Mouse (Mus musculus) adrenal gland, postnatal 4 days (tissue): Measurements from ENCODE around the gene Fam180a. TPM values are rescaled to one million over a fixed set of nuclear protein-coding genes. Genes with fewer than 3 reads are reported as not detected.

ENCODE experiments used
- DNase-seq, 2 experiments: peaks; one replicate each; pipeline ENCODE4 v3.0.0; 2021 to 2022; ENCODE audit warnings: low spot score in 2 of 2, mixed read lengths in 2 of 2
- total RNA-seq, 2 experiments: library from RNA; stranded (reverse); gene quantifications; 2 replicates each; pipeline ENCODE4 v1.2.3; 2021

Fam180a gene
- total RNA-seq, 2 experiments from 2014 or later: 0.68 to 1.3 TPM

DNA sequence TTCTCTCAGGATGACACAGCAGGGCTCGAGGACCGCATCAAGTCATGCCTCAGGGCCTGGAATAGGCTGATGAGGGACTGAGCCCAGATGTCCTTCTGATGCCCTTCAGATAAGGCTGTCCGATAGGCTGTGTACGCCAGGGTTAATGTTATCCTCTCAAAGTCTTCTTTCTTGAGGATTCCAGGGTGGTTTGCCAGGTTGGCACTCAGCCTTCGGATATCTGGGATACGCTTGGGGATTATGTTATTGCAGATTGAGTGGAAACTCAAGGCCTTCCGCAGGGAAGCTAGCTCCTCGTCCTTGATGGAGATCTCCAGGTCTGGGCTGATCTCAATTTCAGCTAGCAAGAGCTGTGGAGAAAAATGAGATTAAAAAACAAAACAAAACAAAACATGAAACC is 12.4 kb downstream of the Fam180a start:
- no peak for DNase-seq

DNA sequence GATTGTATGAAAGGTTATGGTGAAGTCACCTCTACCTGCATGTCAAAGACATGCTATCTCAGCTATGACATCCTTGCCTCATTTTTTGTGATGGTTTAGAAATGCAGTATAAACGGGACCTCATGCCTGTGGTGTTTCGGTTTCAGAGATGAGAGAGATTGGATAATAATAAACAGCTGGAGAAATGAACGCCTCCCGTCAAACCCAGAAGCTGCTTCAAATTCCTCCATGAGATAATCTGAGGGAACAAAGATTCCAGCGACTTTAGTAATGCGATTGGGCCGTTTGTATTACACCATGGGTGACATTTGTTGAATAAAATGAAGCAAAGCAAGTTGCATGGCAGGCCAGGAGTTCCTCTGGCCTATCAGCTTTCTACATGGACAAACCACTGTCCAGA is 16.5 kb downstream of the Fam180a start:
- DNase-seq: no peak

DNA sequence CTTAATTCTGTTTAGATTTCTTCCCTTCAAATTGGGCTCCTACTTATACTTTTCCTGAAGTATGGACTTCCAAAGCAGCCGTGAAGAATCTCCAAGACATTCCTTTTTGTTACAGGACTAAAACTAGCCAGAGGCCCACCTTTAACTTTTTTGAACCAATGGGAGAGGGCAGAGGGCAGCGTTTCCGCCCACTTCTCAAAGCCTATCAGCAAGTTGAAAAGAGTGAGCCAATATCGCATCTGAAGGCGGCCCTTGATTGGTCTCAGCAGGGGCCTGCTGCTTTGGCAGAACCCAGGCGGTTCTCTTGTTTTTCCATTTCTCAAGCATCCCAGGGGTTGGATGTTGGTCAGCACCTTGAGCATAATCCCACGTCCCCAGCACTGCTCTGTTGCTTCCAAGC is 17.9 kb downstream of the Fam180a start, which contains the start of gene Slc13a4:
Gene Slc13a4, minus strand, starts transcription at position 95 of the 400 bp plus-strand sequence.
- DNase-seq: no peak

DNA sequence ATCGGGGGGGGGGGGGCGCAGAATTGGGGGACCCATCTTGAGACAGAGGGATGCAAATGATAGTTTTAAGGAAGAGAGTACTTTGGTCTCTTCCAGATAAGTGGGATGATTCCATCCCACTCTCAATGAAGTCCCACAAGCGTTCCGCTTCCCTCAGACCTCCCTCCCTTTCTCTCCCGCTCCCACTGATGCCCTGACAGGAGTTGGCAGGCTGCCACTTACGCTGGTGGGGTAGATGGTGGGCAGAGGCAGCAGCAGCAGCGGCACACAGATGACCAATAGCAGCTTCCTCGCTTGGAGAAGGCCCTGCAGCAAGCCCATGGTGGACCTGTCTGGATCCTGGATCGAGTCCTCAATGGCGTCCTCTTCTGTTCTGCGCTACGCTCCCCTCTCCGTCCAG is 18.8 kb downstream of the Fam180a start:
- DNase-seq: no peak

DNA sequence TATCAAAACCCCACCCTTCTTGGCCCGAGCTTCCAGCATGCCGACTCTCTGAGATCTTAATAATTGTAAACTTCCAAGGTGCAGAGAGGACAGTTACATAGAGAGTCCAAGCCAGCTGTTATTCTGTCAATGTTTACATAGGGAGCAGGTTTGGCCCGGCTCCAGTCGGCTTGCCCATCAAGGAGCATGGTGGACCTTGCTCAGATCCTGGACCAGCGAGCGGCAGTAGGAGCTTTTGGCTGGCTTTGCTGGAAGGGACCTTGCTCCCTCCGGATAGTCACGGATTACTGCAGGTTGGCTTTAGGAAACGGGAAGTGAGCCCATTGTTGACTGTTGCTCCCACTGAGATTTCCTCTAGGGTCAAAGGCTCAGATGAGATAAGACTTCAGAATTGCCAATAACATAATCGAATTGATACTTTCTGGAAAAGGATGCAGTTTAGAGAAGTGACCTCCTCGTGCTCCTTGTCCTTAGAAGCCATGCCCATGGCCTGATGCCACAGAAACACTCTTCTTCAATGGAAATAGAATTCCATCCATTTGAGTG is 22.5 kb downstream of the Fam180a start:
- no peak for DNase-seq

DNA sequence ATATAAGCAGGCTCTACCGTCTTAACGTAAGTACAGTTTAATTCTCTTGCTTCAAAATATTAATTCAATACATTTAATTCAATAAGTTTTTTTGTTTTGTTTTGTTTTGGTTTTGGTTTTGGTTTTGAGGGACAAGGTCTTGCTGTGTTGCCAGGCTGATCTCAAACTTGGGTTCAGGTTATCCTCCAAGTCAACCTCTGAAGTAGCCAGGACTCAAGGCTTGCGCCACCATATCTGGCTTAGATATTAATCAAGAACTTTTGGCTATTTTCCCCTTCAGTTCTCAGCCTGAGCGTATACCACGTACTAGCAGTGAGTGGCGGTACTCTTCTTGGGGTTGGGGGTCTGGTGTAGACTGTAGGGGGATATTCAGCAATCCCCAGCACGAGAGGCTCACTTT is 23.4 kb downstream of the Fam180a start:
- DNase-seq: no peak

DNA sequence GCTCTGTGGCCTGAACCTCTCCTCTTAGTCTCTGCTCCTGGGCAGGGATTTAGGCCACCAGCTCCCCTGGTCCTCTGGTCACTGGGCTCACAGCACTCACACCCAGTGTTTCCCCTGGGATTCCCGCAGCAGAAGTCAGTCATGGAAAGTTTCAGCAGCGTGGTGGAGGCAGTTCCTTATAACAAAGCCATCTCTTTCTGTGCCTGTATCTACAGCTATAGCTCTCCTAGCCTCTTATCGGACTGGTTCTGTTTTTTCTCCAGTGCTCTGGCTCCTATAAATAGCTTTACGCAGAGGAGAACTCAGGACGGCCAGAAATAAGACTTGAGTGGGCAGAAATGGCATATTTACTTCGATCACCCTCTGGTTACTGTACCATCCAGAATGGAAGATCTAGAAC is 27.6 kb downstream of the Fam180a start:
- DNase-seq: no peak

DNA sequence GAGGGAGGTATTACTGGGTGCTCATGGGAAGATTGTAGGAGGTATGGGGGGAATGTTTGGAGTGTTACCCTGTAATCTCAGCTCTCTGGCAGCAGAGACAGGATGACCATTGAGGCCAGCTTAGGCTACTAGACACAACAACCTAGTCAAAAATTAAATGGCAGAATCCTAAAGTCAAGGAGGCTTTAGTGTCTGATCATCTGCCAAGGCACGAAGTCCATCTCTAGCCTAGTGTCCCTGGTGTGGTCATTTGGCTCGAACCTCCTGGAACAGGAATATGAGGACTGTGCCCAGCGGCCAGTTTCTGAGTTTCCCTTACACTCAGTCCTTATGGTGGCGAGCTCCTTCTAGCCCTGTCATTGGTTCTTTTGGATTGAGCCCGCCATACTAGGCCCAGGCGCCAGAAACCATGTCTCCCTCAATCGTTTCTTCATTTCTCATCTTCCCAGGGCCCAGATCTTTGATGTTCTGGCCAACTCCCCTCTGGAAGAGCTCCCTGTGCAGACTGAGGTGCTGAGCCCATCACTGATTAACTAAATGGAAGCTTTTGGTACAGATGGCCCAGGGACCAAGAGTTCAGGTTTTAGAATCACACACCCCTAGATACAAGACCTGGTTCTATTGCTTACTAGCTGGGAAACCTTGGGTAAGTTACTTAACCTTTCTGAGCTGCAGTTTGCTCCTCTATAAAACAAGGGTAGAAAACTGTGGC is 28.3 kb downstream of the Fam180a start:
- no peak for DNase-seq

DNA sequence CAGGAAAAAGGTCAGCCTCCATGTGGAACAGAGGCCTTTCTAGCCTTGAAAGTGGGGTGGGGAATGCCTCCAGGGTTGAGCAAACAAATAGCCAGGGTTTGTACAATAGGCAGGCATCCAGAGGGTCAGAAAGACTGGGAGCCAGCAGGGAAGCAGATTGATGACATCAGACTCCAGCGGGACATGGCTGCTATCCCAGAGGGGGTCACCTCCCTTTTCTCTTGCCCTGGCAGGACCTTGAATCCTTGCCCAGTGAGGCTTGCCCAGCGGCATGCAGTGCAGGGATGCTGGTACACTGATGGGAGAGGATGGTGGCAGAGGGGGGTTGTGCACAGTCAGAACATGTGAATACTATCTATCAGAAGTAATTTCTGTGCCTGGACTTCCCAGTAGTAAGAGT is 28.9 kb downstream of the Fam180a start:
- peak; percentile 12 to 37 for DNase-seq

DNA sequence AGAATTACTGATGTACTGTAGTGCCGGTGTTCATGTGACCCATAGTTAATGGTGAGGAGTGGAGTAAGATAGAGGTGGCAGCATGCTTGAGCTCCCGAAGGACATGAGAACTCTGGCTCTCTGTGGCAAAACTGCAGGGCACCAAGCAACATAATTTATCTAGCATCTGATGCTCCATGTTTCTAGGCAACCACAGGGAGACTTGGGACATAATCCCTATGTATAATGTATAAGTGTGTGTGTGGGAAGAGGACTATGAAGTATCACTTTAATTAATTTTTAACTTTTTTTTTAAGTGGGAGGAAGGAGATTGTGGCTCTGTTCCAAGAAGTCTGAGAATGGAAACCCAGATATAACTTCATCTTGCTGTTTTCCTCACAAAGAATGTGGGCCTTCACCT is 31.0 kb downstream of the Fam180a start:
- no peak for DNase-seq

DNA sequence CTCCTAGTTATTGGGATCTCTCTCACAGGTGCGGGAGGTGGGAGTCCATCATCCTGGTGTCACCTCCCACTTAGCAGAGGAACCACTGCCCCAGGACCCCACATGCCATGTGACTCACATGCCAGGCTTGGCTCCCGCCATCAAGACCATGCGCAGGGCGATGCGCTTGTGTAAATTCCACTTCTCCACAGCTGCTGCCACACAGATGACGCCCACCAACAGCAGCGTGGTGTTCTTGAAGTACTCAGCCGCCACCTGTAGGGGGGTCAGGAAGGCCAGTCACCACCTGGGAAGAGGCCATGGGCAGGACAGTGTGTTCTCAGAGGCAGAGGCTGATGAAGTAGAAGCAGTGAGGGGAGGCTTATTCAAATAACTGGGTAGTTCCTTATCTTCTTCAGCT is 36.3 kb downstream of the Fam180a start:
- DNase-seq: no peak

DNA sequence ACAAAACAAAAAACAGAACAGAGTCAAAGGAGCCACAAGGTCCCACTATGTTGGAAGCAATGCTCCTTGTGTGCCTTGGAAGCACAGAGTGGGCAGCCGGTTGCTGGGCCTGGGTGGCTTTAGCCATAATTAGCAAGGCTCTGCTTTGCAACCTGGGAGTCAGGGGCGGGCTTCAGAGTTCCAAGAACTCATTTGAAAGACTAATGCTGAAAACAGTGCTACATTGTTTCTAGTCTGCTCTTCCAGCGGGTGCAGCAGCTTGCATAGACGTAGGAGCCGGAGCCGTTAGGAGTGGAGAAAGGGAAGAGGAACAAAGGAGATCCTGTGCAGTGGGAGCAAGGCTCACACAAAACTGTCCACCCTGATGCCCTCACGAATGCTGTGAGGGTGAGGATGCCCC is 37.0 kb downstream of the Fam180a start:
- DNase-seq: no peak

DNA sequence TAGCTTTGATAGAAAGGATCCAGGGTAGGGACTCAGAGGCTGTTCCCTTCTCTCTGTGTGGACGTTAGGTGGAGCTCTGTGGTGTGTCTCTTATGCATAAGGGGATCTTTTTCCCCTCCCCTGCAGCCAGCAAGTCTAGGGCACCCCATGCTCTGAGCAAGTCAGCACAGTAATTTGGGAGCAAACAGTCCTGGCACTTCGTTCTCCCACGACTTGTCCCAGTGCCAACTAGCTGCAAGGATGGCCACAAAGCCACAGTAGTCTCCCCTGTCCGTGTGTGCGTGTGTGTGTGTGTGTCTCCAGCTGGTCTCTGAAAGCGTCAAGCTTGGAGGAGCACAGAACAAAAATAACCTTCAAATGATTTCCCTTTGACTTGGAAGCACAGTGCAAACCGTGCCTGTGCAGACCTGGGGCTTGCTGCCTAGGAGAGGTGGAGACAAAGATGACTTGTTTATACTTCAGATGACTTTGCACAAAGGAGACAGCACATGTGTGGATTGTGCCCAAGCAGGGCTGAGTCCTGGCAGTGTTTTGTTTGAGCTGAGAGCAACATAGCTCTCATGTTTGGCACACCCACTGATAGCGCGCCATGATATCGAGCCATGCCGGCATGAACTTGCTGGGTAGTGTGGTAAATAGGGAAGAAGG is 37.7 kb downstream of the Fam180a start:
- no peak for DNase-seq

DNA sequence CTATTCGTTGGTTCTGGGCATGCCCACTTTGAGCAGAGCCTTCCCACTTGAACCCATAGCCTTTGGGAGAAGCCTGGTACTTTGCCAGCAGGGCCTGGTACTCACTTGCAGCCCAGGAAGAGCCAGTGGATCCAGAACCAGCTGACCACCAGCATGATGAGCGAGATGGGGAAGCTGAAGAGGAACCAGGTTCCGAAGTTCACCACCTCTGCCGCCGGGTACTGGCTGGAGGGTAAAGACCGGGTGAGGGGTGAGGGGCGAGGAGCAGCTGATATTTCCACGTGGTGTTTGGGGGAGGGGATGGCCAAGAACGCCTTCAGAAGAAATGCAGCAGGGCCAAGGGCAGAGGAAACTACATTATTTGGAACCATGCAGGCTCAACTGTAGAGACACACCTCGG is 46.6 kb downstream of the Fam180a start:
- no peak for DNase-seq

DNA sequence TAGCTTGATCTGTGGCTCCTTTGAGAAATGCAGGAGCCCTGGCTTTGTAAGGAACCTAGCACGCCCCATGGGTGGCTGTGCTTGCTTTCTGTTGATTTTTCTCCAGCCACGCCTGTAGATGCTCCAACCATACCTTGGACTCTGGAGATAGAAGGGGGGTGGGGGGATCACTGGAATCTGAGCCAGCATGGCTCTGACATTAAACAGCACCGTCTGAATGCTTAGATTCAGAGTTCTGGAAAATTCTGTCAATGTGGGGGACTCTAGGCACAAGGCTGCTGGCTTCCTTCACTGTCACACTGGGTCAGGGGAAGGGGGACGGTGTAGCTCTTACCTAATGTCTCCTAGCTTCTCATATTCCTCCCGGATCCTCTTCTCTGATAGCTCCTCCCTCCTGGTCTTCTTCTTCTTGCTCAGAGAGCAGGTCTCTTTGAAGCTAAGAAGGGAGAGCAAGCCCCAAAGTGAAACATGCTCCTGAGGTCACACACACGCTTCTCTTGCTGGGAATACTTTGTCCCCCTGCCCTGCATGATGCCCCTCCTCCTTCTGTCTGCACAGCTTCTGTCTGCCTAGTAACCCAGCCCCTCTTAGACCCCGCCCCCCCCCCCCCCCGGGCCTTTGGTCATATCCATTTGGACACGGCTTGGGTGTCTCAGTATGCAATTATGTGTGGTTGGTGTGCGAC is 47.9 kb downstream of the Fam180a start:
- no peak for DNase-seq

DNA sequence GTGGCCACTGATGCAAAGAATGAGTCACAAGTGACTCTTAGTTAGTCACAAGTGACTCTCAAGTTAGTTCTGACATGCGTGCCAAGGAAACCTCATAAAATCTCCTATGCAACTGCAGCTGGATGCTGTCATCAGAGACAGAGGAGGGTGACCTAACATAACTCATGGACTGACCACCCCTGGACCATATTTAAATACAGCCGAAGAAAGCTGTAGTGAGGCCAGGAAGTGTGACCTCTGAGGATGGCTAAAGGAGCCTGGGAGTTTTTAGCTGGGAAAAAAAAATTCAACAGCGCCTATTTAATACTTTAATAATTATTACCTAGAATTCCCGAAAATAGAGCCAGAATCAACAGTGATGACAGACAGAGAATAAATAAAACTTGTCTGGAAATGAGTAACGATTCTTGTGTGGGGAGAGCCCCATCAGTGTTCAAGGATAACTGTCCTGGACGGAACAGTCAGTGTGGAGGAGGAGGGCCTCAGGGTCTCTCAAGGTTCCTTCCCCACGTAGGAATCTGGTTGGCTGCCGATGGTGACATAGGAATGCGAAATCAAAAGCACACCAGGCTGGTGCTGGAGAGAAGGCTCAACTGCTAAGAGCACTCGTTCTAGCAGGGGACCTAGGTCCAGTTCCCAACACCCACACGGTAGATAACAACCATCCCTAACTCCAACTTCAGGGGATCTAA is 52.4 kb downstream of the Fam180a start:
- no peak for DNase-seq

DNA sequence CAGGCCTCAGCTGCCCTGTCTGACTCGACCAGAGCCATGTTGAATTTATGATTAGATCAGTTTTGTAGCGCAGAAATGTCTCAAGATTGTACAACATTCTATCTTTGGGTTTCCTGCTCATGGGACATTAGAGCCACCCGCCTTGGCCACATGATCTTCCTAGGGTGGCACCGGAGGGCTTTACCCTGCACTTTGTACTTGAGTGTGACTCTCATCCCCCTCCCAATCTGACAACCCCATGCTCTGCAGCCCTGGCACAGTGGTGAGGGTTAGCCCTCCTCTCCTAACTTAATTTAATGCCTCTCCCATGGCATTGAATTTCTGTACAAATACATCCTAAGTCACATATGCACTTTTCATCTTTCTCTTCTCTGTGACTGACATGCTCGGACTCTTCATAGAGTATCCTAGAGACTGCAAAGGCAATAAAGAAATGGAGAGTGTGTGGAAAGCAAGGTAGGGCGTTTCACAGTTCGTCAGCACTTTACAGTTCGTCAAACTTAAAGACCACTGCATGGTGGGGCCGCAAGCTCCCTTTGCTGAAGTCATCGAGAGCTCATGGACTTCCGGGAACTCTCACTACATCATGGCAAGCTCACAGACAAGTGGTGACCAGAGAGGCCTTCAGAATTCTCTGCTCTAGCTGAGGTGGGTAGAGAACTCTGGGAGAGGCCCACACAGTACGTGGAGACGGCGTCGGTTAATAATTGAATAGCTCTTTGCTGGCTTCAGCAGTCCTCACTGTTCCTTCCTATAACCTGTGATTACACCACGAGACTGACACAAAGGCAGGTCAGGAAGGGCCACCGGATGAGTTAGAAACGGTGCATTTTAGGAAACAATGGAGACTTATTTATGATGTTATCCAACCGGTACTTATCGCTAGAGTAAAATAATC is 53.8 kb downstream of the Fam180a start:
- no peak for DNase-seq

DNA sequence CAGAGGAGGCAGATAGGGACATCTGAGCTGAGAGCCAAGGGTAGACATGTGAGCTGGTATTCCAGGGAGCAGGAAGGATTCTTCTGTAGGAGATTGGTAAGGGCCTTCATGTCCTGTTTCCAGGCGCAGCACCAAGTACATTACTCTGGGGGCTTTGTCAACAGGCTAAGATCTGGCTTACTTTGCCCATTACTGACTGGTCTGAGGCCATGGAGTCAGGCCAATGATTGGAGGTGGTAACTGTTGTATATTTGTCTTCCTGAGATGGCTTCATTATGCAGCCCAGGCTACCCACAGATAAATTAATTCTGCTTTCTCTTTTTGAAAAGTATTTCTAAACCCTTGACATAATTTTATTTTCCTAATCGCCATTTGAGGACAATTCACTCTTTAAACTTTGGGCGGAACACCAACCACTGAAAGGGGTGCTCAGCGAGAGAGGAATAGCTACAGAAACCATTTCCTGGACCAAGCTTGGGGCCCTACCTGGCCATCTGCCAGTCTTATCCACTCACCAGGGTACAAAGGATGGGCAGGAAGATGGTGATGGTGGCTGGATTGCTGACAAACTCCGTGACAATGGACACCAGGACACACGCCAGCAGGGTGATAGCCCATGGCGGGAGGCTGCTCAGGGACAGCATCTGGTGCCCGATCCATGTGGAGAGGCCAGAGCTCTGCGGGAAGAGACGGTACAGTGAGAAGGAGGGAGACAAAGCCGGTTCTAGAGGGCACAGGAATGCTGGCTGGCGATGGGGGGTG is 54.7 kb downstream of the Fam180a start:
- DNase-seq: no peak

DNA sequence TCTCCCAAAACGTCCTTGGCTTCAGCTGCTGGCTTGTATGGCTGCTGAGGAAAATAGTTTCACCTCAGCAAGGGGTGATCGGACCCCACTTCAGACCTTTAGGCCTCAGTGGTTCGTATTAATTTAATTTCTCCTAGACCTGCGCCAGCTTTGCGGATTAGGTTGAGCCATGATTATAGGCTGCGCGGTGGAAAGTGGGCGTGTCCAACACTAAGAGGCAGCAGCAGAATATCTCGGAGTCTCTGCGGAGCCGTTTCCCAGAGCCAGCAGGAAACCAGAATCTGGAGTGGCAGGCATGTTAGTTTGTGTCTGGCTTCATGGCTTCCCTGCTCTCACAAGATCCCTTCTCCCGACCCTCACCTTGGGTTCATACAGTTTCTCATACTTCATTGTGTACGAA is 56.3 kb downstream of the Fam180a start:
- DNase-seq: no peak

DNA sequence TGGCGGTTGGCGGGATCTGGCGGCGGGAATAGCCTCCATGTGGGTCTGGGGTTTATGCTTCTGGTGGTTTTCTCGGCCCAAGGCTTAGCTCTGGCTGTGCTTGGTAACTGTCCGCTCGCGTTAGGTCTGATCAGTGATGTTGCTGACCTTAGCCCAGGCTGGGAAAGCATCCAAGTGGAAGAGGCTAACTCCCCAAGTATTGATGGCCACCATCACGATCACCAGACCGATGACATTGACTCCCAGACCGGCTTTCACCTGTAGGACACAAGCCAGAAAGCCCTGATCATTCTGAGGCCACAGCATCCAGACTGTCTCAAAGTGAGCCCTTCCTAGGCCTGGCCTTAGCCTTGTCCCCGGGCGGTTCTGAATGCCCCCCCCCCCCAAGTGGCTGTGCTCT is 57.2 kb downstream of the Fam180a start:
- DNase-seq: no peak
